Mouse (Mus musculus): Measurements from ENCODE around the gene Smc1b. TPM values are rescaled to one million over a fixed set of nuclear protein-coding genes. Genes with fewer than 3 reads are reported as not detected.
A peak's percentile ranks its signal among the peaks of the same experiment; 100 is the strongest.
"Not testable (repeated sequence)": the region's sequence is repeated elsewhere in the genome, so short reads cannot be mapped to it uniquely, and the experiment has no call there.

The Smc1b gene
- total RNA-seq, 1 experiment from 2014 or later = 0.30 TPM

DNA sequence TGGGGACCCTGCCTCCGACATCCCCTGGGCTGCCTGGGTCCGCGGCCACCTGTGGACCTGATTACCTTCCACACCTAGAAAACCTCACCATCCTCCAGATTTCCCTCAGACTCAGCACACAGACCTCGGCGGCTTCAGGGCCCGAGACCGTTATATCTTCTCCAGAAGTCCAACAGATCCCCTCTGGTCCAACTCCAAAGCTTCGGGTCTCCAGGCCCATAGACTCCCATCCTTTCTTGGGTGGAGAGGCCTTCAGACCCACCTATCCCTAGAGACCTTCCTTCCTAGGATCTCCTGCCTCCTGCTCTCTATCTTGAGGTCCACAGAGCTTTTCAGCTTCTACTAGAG is 94.4 kb downstream of the Smc1b start:
- ATAC-seq (replicated peaks in 1 of 2; ENCODE audit: insufficient read depth in 1 of 2, low FRiP score in 2 of 2, low TSS enrichment in 1 of 2, low read depth in 1 of 2, poor library complexity in 2 of 2, severe bottlenecking in 2 of 2) = no peak

DNA sequence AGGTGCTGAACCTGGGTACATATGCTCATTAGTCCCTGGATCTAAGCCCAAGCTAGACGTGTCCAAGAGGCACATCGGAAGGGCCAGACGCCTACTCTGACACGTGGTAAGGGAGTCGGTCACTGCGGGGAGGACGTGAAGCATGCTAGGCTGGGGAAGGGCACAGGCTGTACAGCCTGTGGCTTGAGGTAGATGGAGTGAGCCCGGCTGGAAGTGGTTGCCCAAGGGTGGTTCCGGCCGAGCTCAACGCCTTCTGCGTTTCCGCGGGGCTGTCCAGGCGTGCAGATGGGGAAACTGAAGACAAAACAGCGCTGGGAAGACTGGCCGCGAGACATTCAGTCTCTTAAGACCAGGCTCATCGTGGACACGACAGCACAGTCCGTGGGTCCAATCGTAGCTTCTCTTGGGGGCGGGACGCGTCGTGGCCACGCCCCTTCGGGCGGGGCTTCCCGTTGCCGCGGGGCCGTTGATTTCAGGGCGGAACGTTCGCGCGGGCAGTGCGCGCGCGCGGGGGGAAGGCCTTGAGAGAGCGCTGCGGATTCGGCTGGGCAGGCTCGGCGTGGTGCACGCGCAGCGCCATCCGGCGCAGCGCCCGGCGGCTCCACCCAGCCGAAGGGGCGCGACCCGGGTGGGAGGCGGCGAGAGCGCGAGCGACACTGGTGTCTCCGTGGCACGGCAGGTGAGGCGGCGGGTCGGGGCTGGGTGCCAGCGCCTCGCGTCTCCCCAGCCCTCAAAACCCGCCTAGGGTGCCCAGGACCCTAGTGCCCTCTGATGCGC is 95.0 kb downstream of the Smc1b start:
- ATAC-seq (replicated peaks in 1 of 2; ENCODE audit: insufficient read depth in 1 of 2, low FRiP score in 2 of 2, low TSS enrichment in 1 of 2, low read depth in 1 of 2, poor library complexity in 2 of 2, severe bottlenecking in 2 of 2) = peak; percentile 92 to 96

DNA sequence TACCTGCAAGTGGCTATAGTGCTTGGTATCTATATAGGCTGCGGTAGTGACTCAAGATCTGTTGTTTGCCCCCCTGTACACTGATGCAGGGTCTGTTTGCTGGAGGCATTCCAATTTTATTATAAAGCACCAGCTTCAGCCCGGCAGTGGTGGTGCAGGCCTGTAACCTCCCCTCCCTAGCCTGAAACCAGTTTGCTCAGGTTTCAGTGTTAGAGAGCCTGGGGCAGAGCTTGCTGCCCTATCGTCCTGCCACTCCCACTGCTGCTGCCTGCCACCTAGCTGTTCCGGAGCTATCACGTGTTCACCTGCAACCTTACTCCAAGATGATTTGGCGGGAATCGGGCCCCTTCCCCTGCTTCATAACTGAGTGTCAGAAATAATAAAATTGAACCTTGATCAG is 97.8 kb downstream of the Smc1b start:
- not testable (repeated sequence) for ATAC-seq (replicated peaks in 1 of 2; ENCODE audit: insufficient read depth in 1 of 2, low FRiP score in 2 of 2, low TSS enrichment in 1 of 2, low read depth in 1 of 2, poor library complexity in 2 of 2, severe bottlenecking in 2 of 2)

DNA sequence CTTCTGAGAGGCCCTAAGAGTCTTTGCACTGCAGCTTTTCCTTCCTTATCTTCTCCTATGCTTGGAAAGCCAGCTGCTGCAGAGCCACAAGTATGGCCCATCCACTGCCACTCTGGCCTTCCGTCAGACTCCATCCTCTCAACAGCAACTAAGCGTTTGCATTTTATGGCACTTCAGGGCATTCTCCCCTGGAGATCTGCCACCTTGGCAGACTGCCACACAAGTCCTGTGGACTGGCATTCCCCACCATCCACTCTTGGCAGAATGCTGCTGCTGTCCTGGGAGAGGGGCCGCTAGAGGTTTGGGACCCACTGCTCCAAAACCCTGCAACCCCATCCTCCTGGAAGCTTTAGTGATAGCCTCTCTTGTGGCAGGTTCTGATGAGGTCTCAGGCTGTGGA is 99.9 kb downstream of the Smc1b start:
- ATAC-seq (replicated peaks in 1 of 2; ENCODE audit: insufficient read depth in 1 of 2, low FRiP score in 2 of 2, low TSS enrichment in 1 of 2, low read depth in 1 of 2, poor library complexity in 2 of 2, severe bottlenecking in 2 of 2) = no peak

- not testable (repeated sequence) for ATAC-seq (replicated peaks in 1 of 2; ENCODE audit: insufficient read depth in 1 of 2, low FRiP score in 2 of 2, low TSS enrichment in 1 of 2, low read depth in 1 of 2, poor library complexity in 2 of 2, severe bottlenecking in 2 of 2)
Measured at GRCm38 (mm10) chr15:85030643-85031042, 101.1 kb downstream of the Smc1b start.

DNA sequence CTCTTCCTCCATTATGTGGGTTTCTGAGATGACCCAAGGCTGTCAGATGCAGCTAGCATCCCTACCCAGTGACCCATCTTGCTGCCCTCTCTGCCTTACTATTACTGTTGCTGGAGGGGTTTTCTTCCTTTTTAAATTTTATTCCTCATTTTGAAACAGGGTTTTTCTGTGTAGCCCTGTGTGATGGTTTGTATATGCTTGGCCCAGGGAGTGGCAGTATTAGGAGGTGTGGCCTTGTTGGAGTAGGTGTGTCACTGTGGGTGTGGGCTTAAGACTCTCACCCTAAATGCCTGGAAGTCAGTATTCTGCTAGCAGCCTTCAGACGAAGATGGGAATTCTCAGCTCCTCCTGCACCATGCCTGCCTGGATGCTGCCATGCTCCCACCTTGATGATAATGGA is 103.1 kb downstream of the Smc1b start, which contains the start of gene Fam118a:
Gene Fam118a, plus strand, starts transcription at position 301 of the 400 bp plus-strand sequence.
- ATAC-seq (replicated peaks in 1 of 2; ENCODE audit: insufficient read depth in 1 of 2, low FRiP score in 2 of 2, low TSS enrichment in 1 of 2, low read depth in 1 of 2, poor library complexity in 2 of 2, severe bottlenecking in 2 of 2) = not testable (repeated sequence)

GRCm38 (mm10) chr15:85027740-85028139 is 104.0 kb downstream of the Smc1b start:
- no peak for ATAC-seq (replicated peaks in 1 of 2; ENCODE audit: insufficient read depth in 1 of 2, low FRiP score in 2 of 2, low TSS enrichment in 1 of 2, low read depth in 1 of 2, poor library complexity in 2 of 2, severe bottlenecking in 2 of 2)

DNA sequence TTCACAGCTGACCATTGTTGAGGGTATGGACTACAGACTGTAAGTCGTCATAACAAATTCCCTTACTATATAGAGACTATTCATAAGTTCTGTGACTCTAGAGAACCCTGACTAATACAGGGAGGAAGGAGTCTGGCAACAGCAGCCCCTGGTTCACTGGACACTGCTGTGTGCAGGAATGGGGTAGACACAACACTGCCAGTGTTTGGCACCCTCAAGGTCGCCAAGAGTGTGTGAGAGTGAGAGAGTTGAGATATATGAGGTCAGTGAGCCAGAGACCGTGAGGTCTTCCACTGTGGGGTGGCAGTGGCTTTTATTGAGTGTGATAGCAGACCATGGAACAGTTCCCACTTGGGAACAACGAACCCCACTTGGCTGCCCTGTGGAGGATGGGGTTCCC is 105.6 kb downstream of the Smc1b start:
- ATAC-seq (replicated peaks in 1 of 2; ENCODE audit: insufficient read depth in 1 of 2, low FRiP score in 2 of 2, low TSS enrichment in 1 of 2, low read depth in 1 of 2, poor library complexity in 2 of 2, severe bottlenecking in 2 of 2) = no peak

GRCm38 (mm10) chr15:85022211-85022610 is 109.6 kb downstream of the Smc1b start:
- no peak for ATAC-seq (replicated peaks in 1 of 2; ENCODE audit: insufficient read depth in 1 of 2, low FRiP score in 2 of 2, low TSS enrichment in 1 of 2, low read depth in 1 of 2, poor library complexity in 2 of 2, severe bottlenecking in 2 of 2)

DNA sequence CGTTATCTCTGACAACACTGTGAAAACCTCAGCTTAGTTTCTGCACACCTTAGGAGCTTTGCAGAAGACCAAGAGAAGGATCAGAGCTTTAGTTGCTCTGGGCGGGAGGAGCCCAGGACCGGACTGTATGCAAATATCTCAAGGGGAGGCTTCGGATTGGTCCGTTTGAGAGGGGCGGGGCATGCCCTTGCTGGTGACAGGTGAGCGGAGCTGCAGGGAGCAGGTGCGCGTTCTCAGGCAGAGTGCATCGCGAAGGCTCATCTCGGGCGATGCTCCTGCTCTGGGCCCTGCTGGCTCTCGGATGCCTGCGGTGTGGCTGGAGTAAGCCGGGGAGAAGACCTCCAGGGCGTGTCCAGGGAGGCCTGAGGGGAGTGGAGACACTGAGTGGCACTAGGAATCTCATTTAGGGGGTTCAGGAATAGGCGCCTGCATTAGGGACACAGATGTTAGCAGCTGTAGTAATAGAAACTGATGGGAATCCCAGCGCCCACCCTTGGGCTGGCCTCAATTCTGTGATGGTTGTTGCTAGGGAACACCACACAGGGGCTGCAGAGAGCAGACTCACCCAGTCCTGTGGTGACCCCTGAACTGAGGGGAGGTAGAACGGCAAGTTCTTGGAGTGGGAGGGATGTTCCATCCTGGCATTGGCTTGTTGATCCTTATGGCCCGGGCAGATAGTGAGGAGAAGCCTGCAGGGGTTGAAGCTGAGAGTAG is 114.7 kb downstream of the Smc1b start, which contains the start of gene Upk3a:
Gene Upk3a, plus strand, starts transcription at position 191 of the 714 bp plus-strand sequence.
- ATAC-seq (replicated peaks in 1 of 2; ENCODE audit: insufficient read depth in 1 of 2, low FRiP score in 2 of 2, low TSS enrichment in 1 of 2, low read depth in 1 of 2, poor library complexity in 2 of 2, severe bottlenecking in 2 of 2) = no peak

DNA sequence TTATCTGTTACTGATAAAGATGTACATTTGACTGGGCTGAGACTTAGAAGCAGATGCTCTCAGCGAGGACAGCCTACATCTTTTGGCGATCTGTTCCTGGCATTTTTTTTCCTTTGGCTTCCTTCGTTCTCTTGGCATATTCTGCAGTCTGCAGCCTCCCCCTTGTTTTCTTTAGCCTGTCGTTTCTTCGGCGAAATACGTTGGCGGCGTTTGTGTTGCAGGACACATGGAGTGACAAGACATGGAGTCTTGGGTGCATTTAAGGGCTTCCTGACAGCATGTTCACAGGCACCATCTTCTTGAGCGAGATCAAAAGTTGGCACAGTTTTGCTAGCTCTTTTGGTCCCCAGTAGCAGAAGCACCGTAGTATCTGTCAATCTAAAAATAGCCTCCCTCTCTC is 116.0 kb downstream of the Smc1b start:
- ATAC-seq (replicated peaks in 1 of 2; ENCODE audit: insufficient read depth in 1 of 2, low FRiP score in 2 of 2, low TSS enrichment in 1 of 2, low read depth in 1 of 2, poor library complexity in 2 of 2, severe bottlenecking in 2 of 2) = no peak

Other genes with a start within 250 kb of the Smc1b start
- gene Gm29666, start 211.9 kb downstream of the Smc1b start, total RNA-seq (2017) = 0.44 and 0.79 TPM in 2 replicates
- 60.3 and 81.3 TPM in 2 replicates for gene Nup50, start 208.6 kb downstream of the Smc1b start, total RNA-seq (2017)
- gene 5031439G07Rik, start 143.4 kb downstream of the Smc1b start, total RNA-seq (2017) = 11.9 and 12.4 TPM in 2 replicates
- gene Upk3a, start 114.8 kb downstream of the Smc1b start, total RNA-seq (2017) = not detected in 2 replicates
- gene Fam118a, start 103.0 kb downstream of the Smc1b start, total RNA-seq (2017) = 10.4 and 15.4 TPM in 2 replicates
- gene Ribc2, start 114 bp upstream of the Smc1b start, total RNA-seq (2017) = not detected in 2 replicates
- gene Fbln1, start 74.0 kb upstream of the Smc1b start, total RNA-seq (2017) = 0.88 and 1.2 TPM in 2 replicates
- 77.9 and 96.6 TPM in 2 replicates for gene Atxn10, start 204.3 kb upstream of the Smc1b start, total RNA-seq (2017)

Measured in hematopoietic stem cell, adult 5-6 weeks (primary cell).